Mouse (Mus musculus) left cerebral cortex, adult 8-10 months (tissue): ENCODE results near the gene Rxfp2. TPM values are rescaled to one million over a fixed set of nuclear protein-coding genes. Genes with fewer than 3 reads are reported as not detected.

Source experiments
- DNase-seq, 2 experiments: peaks; one replicate each; pipeline ENCODE4 v3.0.0; 2022; ENCODE audit warnings: low spot score in 2 of 2
- total RNA-seq, 4 experiments: library from RNA; stranded (reverse); gene quantifications; 2 replicates each; pipeline ENCODE4 v1.2.4; 2022

The Rxfp2 gene
- 1 to 10 TPM in 3 of 4 experiments, under 1 TPM in 1; 0.61 to 1.4 (median 1.2) TPM for total RNA-seq

DNA sequence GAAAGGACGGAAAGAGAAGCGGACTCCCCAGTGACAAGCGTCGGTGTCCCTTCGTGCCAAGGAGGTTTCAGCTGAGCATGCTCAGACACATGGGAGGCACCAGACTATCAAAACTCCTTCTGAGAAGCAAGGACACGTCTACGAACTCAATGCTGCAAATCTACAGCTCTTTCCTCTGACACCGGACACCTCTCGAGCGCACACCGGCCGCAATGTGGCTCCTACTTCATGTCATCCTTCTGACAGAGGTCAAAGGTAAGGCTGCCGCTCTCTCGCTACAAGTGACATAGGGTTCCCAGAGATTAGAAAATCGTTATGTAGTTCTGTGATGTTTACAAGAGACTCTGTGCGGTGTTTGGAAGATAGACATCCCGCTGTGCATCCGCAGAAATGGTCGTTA lies at the start of gene Rxfp2:
Gene Rxfp2, plus strand, starts transcription at position 20 of the 400 bp plus-strand sequence.
- DNase-seq, result no peak

DNA sequence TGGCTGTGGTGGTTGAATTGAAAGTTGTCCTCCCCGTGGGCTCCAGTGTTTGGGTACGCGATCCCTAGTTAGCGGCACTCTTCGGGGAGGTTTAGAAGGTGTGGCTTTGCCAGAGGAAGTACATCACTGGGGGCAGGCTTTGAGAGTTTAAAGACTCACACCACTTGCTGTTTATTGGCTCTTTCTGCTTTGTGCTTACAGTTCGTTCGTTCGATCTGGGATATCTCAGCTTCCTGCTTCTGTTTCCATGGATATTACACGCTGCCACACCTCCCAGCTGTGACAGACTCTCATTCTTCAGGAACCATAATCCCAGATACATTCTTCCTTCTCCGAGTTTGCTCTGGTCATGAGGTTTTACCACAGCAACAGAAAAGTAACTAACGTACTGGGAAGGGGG lies 48.2 kb upstream of the Rxfp2 start:
- no peak for DNase-seq

DNA sequence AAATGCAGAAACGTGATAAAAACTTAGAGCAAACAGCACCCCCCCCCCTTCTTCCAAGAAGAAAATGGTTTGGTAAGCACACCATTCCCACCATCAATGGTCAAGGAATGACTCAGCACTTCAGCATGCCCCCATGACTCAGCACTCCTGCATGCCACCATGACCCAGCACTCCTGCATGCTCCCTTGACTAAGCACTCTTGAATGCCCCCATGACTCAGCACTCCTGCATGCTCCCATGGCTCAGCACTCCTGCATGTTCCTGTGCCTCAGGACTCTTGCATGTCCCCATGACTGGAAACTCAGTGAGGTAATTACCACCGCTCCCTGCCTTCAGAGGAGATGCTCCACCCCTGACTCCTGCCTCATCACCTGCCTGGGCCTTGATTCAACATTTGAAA lies 41.4 kb upstream of the Rxfp2 start:
- DNase-seq, result no peak

DNA sequence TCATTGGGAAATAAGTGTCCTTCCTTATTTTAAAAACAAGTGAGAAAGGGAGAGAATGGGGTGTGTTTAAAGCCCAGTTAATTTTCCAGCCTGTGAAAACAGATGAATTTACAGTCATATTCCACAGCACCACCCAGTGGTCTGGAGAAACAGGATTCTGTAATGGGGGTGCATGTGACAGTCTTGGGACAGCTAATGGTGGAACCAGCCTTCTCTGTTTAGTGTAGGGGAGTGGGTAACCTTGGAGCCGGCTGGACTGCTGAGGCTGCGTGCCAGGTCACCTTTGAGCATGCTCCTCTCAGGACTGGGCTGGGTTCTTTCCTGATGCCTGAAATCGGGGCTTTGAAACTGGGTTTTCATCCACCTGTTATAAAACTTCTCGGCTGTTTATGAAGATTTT lies 34.9 kb upstream of the Rxfp2 start:
- no peak for DNase-seq

DNA sequence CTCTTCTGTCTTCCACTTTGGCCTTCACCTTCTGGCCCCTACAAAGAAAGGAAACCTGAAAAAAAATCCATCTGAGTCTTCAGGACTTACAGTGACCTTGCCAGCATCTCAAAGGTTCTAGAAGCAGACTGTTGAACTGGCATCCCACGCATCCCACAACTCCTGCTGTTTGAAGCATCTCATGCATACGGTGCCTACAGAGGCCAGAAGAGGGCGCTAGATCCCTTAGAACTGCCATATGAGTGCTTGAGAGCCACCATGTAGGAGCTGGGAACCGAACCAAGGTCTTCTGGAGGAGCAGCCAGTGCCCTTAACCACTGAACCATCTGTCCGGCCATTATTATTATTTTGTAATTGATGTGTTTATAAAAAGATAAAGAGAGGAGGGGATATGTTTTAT lies 23.9 kb upstream of the Rxfp2 start:
- DNase-seq, result no peak

DNA sequence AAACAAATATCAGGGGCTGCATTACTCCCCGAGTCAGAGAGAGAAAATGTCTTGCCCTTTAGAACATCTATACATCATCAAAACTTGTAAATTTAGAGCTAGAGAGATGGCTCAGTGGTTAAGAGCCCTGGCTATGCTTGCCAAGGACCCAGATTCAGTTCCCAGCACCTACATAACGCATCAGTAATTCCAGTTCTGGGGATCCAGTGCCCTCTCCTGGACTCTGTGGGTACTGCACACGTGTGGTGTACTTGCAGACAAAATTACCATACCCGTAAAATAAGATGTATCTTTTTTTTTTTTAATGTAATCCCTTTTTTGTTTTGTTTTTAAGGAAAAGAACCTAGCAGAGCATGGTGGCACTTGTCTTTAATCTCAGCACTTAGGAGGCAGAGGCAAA lies 21.9 kb upstream of the Rxfp2 start:
- no peak for DNase-seq

DNA sequence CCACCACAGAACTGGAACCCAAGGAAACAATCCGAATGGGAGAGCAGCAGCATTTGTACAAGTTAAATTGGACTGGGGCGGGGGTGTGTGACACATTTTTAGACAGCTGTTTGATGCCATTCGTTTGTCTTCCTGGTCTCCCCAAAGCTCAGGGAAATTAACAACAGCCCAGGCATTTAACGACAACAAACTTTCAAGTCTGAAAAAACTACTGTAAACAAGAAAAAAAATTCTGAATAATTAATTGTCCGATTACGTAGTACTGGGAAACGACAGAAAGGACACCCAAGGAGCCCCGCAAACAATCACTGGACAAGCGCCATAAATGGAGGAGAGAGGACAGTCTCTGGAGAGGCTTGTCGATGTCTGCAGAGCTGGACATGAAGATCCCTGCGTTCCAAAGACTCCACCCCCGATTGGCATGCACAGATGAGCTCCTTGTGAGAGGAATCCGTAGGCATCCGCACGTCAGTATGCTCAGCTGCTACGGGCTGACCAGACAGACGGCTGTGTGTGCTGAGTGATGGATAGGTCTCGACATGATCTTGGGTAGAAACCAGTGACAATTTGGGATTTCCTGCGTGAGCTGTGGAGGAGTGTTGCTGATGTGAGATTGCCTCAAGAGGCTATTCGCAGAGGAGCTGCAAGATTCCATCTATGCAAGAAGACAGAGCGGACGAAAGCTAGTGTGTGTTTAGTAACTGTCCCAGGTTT lies 21.0 kb upstream of the Rxfp2 start:
- DNase-seq, result no peak

DNA sequence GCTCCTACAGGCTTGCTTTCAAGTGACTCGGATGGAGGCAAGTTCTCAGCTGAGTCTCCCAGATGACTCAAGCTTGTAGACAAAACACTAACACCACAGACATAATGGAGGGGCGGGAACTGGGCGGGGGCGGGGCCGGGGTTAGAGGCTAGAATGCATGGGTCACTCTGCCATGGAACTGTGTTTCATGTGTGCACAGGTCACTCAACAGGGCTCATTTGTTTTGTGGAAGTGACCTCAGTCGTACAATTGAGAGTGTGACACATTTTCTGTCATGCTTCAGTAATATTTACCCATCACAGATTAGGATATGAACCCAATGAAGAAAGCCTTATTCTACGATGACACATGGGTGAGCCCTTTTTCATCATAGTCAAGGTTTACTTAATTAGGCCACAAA lies 20.2 kb upstream of the Rxfp2 start:
- no peak for DNase-seq

DNA sequence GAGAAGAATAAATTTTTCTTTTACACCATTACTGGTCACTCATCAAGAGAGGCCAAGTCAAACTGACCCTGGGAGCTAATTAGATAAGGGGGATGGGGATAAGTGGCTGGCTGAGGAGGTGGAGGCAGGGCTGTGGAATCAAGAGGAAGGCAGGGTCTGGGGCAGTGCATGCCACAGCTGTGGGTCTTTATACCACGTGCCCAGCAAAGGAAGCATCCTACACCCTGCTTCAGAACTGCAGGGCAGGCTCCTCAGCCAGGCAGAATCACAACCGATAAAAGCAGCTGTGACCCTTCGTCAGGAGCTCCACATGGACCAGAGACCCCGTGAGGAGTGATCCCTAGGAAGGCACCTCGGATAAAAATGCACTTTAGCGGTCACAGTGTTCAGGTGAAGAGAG lies 13.1 kb upstream of the Rxfp2 start:
- no peak for DNase-seq

DNA sequence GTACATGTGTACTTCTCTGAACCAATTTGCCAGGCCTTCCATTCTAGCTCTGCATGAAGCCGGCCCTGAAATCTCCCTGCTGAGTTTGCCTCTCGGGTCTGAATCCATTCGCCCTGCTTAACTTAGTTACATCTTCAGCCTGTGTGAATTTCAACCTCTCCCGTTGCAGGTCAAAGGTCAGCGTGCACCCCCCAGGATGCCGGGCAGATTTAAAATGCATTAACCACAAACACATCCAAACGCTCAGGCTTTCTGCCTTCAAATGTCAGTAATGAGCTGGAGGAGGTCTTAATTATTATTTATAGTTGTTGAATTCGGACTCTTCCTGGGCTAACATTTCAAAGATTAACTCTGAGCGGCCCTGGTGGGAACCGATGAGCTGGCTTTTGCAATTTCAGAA lies 1.6 kb upstream of the Rxfp2 start:
- DNase-seq, result no peak

DNA sequence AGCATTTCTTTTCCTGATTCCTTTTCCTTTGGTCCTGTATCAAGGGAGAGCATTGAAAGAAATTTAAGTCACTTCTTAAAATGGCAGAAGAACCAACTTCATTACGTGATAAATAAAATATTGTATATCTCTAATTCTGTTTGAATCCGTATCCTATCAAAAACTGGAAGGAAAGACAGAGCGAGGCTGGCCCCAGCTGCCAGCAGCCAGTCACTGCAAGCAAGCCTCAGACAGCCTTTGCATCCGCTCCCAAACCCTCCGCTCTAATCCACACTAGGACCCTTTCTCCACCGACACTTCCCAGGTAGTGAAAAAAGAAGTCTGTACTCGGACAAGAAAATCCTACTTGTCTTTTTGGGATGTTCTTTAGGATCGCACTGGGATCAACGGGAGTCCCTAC lies 803 bp upstream of the Rxfp2 start:
- DNase-seq, result no peak

DNA sequence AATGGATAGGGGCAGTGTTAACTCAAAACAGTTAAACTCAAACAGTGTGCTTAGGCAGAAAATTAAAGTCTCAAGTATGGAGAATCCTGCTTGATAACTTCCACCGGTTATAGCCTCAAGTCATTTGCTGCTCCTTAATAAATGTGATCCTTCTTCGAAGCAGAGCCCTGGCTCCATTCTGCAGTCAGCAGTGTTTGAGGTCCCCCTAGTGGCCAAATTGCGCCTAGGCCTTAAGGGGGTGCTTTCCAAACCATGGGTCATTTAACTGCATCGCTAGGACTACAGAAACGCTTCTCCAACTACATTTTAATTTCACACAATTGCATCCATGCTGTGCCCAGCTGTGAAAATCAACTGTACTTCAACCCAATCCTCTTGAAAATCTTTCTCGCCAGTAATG lies 2.4 kb downstream of the Rxfp2 start:
- peak; percentile 33 to 70 for DNase-seq

DNA sequence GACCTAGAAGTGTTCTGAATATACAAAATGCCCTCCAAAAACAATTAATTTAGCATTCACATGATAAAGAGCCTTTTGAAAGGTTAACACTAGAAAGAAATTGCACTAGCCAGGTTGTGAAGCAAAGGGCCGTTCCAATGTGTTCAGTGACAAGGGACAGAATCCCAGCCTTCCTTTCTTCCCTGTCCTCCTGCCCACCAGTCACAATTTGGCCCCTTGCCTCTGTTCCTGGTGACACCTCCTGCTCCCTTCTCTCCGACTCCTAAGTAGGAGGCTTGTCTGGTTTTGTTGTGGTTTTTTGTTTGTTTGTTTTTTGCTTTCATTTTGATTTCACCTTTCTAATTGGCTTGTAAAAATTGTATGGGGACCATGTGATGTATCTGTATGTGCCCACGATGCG lies 3.3 kb downstream of the Rxfp2 start:
- no peak for DNase-seq

DNA sequence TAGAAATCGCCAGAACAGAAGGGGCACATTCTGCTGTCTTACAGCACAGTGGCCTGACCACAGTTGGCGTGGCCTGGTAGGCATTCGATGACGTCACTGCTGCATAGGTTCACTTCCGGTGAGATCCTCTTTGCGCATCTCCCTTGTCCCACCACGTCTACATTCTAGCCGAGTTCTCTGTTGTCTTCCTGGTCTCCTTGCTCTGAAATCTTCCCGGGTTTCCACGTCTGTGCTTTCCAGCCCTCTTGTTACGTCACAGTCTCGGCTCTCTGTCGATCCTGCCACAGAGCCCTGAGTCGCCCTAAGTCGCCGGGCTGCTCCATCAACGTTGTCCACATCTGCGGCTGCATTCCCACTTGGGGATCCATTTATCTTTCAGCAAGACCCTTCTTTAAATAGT lies 4.1 kb downstream of the Rxfp2 start:
- DNase-seq, result no peak

DNA sequence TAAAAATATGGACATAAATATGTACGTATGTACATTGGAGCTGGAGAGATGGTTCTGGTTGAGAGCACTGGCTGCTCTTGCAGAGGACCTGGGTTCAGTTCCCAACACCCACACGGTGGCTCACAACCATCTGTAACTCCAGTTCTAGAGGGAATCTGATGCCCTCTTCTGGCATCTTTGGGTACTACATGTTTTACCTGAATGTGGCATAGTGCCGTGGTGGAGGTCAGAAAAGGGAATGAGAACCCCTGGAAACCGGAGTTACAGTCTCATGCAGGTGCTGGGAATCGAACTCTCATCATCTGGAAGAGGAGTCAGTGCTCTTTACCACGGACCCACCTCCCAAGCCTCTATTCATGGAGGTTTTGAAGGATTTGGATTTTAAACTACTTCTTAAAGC lies 5.0 kb downstream of the Rxfp2 start:
- DNase-seq, result no peak

DNA sequence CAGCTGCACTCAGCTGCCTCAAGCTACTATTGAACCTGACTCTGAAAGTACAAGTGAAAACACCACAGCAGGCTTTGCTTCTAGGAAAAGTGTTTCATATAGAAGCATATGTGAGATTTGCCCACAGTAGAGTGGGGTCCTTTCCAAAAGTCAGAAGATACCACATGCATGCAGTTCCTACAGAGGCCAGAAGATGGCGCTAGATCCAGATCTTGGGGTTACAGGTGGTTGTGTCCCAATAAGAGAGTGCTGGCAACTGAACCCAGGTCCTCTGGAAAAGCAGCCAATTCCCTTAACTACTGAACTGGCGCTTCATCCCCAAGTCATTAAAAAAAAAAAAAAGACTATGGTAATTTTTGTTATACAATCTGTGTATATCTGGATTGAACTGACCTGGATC lies 5.7 kb downstream of the Rxfp2 start:
- no peak for DNase-seq

DNA sequence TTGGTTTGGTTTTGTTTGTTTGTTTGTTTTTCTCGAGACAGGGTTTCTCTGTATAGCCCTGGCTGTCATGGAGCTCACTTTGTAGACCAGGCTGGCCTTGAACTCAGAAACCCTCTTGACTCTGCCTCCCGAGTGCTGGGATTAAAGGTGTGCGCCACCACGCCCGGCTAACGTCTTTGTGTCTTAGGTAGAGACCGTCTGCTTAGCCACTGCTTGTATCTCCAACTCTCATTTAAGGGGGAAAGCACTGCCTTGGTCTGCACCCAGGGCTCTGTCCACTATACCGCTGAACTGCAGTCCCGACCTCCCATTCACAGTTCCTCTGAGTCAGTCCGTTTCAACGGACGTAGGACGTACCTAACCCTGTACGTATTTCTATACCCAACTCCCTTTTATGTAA lies 6.4 kb downstream of the Rxfp2 start:
- no peak for DNase-seq

DNA sequence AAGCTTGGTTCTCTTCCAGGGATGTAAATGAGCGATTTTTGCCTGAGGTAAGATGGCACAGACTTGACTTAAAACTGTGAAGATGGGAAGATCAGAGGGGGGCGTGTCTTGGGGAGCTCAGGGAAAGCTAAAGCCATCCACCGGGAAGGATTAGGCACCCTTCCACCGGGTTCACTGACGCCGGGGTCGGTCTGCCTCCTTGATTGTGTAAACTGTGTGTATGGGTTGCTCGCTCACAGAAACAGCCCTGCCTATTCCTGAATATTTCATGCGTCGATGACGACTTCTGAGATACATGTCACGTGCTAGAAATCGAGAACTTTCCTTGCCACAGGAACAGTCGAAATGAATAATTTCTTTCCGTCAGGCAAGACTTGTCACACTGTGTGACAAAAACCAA lies 6.9 kb downstream of the Rxfp2 start:
- DNase-seq, result no peak

DNA sequence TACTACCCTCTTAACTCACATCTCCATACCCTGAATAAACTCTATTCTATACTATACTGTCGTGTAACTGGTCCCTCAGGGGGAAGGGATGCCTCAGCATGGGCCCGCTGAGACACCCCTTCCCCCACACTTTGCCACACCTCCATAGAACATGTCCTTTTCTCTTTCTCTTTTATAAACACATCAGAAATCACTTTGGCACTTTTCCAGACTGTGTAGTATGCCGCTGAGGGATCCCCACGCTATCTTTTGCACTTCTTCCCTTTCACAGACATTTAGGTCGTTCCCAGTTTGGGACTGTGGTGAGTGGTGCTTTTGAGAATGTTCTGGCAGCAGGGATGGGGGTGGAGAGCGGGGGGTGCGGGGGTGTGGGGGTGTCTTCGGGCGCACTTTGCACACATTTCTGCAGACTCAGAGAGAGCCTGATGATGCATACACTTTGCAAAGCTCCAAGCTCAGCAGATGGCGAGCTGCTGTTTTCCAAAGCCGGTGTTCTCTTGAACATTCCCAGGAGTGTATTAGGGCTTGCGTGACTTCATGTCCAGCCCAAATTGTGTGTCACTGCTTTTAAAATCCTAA lies 8.1 kb downstream of the Rxfp2 start:
- peak in 1 of 2 experiments; percentile 75 for DNase-seq

DNA sequence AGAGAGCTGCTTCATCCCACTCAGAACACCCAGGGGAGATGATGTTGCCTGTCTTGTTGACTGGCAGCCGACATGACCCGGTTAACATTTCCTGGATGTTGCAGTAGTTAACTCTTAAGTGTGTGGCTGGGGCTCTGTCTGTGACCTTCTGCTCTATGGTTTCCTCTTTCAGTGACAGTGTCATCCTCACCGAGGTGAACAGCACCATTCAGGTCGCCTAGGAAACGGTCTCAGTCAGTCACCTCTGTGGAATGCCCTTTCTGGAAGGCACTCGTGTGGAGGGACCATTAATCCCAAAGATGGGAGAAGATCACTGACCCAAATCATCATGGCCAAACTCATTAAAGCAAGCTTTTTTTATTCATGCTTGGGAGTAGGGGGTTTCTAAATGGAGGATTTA lies 12.7 kb downstream of the Rxfp2 start:
- DNase-seq, result no peak

DNA sequence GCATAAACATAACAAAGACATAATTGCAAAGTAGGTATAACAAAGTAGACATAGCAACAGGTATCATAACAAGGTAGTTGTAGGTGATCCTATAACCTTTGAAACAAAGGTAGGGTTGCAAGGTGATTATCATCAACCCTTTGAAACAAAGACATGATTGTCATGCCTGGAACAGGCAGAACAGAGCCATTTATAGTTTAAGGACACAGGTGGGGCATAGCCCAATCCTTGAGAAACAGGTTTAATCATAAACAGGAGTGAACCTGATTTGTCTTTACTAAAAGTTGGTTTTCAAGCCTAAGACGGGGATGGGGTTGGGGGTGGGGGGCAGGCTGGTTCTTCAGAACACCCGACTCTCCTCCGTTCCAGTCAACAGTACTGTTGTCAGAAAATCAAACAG lies 13.2 kb downstream of the Rxfp2 start:
- DNase-seq, result no peak

DNA sequence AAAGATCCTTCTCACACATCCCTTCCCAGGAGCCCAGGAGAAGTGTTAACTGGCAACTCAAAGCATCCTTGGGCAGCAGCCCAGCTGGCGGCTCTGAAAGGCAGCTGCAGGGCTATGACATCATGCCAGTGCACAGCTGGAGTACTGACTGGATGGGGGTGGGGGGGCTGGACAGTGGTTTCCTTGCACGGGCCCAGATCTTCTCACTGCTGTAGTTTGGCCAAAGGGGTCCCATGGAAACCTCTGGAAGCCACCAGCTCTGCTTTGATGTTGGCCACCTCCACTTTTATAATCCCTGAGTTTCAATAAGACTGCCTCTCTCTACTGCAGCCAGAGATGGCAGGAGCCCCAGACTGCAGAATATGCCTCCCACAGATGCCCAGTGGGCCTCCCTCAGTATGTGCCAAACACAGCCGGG lies 13.6 kb downstream of the Rxfp2 start:
- DNase-seq, result peak in 1 of 2 experiments; percentile 34

DNA sequence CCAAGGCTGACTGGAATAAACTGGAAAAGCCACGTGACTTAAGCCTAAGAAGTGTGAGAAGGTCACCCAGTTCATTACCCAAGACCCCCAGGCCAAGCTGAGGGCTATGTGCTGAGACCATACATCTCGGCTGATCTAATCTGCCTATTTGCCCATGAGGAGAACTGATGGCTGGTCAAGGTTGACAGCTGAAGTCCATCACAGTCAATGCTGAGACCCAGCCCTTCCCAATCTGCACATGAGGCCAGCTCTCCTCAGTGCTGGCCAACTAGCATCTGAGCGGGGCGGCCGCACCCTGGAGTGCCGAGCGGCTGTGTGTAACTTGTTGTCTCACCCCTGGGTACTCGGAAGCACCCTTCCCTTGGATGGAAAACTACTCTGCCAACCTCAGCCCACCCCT lies 17.8 kb downstream of the Rxfp2 start:
- DNase-seq, result no peak

DNA sequence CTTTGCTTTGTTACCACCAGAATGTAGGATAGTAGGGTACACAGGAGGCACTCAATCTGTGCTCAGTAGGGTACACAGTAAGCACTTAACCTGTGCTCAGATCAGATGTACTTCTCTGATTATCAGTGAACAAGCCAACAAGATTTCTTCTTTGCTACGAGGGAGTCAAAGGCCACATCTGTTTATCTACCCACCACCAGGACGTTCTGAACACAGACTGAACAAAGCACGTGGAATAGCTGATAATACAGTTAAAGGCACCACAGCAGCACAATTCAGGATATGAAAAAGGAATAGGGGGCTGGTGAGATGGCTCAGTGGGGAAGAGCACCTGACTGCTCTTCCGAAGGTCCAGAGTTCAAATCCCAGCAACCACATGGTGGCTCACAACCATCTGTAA lies 18.4 kb downstream of the Rxfp2 start:
- DNase-seq, result no peak
